Mouse (Mus musculus) neural tube, embryonic 12.5 days (tissue): Measurements from ENCODE around the gene Nynrin. TPM values are rescaled to one million over a fixed set of nuclear protein-coding genes. Genes with fewer than 3 reads are reported as not detected.

Experiments used
- ATAC-seq: fragments of 200-750 bp; cut with Nextera tagmentation; 2 replicates; pipeline ENCODE4 v1.8.0; 2017; ENCODE audit warnings: low read depth, mild to moderate bottlenecking, moderate TSS enrichment, moderate library complexity; ENCODE audit not compliant: low FRiP score
- H3K27ac ChIP-seq: fragments of 300-500 bp; sonication (generic); 2 replicates; pipeline ENCODE4 v1.5.1; 2016
- H3K27me3 ChIP-seq: fragments of 300-500 bp; sonication (generic); replicated peaks from 2 replicates; pipeline ENCODE4 v1.6.1; 2016; ENCODE audit warnings: mild to moderate bottlenecking
- H3K36me3 ChIP-seq: fragments of 300-500 bp; sonication (generic); 2 replicates; pipeline ENCODE4 v1.6.1; 2016; ENCODE audit warnings: mild to moderate bottlenecking
- H3K4me1 ChIP-seq: fragments of 300-500 bp; sonication (generic); 2 replicates; pipeline ENCODE4 v1.6.1; 2016
- H3K4me2 ChIP-seq: fragments of 300-500 bp; sonication (generic); replicated peaks from 2 replicates; pipeline ENCODE4 v1.6.1; 2016; ENCODE audit warnings: mild to moderate bottlenecking
- H3K4me3 ChIP-seq: fragments of 300-500 bp; sonication (generic); 2 replicates; pipeline ENCODE4 v1.5.1; 2016
- H3K9ac ChIP-seq: fragments of 300-500 bp; sonication (generic); 2 replicates; pipeline ENCODE4 v1.6.1; 2016; ENCODE audit warnings: mild to moderate bottlenecking
- H3K9me3 ChIP-seq: fragments of 300-500 bp; sonication (generic); 2 replicates; pipeline ENCODE4 v1.6.1; 2016; ENCODE audit warnings: mild to moderate bottlenecking
- WGBS: fragments of 180-500 bp; shearing (Covaris S2); methylation state at CpG from one replicate; pipeline ENCODE4 v1.1.7; 2016; 5-methylcytosine and 5-hydroxymethylcytosine counted together
- polyA plus RNA-seq: library from polyadenylated mRNA; unstranded; fragments of >200 nt; fragmentation: Nextera tagmentation; extraction: Ambion mirVana; gene quantifications from 2 replicates; pipeline ENCODE4 v1.2.1, GENCODE M21; 2016

The Nynrin gene
- polyA plus RNA-seq, 1 experiment from 2014 or later: 21.5 TPM

DNA sequence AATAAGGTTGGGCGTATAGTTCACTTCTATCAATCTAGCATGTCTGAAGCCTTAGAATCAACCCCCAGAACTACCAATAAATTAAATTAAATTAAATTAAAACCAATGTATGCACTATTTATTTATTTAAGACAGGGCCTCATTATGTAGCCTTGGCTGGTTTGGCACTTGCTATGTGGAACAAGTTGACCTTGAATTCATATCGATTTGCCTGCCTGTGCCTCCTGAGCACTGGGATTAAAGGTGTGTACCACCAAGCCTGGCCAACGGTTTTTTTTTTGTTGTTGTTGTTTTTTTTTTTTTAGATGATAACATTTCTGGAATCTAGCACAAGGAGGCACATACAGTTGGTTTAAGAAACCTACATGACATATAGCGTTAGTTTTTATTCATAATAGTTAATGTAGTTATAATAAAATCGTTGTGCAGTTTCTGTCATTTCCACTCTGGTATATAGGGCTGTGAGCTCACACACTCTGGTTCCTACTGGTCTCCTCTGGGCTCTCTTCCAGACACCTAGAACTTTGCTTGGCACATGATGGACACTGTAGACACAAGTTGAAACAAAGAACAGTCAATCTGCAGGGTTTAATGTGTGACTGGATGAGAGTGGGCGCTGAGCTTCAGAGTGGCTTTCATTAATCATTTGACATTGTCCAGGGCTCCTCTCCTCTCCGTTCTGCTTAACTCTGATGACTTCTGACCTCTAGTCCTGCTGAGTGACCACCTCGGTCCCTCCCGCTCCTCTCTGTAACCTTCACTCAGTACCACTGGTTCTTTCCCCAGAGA is 8.1 kb upstream of the Nynrin start:
- WGBS: 75% methylated on average over 9 of the region's 9 CpGs
- no peak overlapping the region for H3K4me2 ChIP-seq

DNA sequence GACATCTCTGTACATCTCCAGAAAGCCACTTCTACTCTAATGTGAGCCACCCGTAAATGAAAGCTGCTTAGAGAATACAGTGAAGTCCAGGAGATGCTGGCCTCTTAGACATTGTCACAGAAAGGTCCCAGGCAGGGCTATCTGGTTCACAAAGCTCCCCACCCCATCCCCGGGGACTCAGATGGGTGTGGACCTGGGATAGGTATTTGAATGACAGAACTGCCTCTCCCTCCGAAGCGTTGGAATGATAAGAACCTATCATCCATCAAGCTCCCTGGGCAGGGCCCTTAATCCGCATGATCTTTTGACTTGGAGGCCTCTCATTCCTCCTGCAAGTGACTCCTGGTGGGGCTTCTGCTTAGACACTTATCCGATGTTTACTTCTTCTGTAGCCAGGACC is 2.9 kb upstream of the Nynrin start:
- no peak overlapping the region for H3K4me3 ChIP-seq
- H3K36me3 ChIP-seq: no peaks in the 10 kb centered on the region
- no peaks in the 10 kb centered on the region for H3K27me3 ChIP-seq
- no peak overlapping the region for H3K4me2 ChIP-seq
- no peak overlapping the region for H3K9ac ChIP-seq
- no peak for ATAC-seq
- H3K9me3 ChIP-seq: no peaks in the 10 kb centered on the region
- H3K27ac ChIP-seq: no peak overlapping the region
- peaks cover 28% of the 10 kb centered on the region for H3K4me1 ChIP-seq
- WGBS: 67% methylated on average over 6 of the region's 6 CpGs

More for the DNA sequence above, 8.1 kb upstream of the Nynrin start:
- Histone ChIP-seq H3K9ac (no peak overlapping the region), H3K9me3 (no peaks in the 10 kb centered on the region), H3K4me1 (no peaks in the 10 kb centered on the region), H3K36me3 (no peaks in the 10 kb centered on the region), H3K27me3 (no peaks in the 10 kb centered on the region), H3K4me3 (no peak overlapping the region), H3K27ac (no peak overlapping the region)
- ATAC-seq: no peak

DNA sequence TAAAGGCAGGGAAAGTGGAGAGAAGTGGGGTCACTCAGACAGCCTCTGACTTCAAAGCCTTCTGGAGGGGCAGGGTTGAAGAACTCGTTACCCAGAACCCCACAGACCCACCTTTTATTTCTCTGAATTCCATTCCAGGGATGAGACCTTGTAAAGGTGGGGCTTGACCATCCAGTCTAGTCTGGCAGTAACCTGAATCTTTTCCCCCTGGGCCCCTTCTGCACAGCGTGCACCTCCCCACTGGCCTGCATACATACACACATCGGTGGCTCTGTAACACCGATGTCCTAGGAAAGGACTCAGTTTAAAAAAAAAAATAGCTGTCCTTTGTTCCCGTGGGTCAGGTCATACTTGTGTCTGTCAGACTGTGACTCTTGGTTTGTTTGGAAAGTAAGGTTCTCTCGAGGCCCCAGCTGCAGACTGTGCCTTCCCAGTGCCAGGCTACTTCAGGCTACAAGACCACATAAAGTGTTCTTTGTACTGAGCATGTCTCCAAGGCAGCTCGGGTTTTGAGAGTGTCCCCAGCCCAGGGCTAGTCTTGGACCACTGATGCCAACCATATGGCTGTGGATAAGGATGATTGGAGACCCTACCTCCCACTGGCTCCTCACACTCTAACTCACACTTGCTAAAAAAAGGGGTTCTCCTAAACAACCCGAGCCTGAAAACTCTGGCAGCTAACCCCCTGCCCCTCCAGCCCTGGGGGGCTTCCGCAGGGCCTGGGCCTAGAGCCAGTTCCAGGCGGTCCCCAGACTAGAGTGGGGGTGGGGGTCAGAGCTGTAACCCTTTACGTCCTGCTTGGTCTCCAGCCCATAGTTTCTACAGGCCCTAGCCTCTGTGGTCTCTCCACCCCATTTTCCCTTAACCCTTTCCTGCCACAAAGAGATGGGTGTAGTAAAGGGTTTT is 911 bp upstream of the Nynrin start:
- 5% methylated on average over 11 of the region's 11 CpGs for WGBS

DNA sequence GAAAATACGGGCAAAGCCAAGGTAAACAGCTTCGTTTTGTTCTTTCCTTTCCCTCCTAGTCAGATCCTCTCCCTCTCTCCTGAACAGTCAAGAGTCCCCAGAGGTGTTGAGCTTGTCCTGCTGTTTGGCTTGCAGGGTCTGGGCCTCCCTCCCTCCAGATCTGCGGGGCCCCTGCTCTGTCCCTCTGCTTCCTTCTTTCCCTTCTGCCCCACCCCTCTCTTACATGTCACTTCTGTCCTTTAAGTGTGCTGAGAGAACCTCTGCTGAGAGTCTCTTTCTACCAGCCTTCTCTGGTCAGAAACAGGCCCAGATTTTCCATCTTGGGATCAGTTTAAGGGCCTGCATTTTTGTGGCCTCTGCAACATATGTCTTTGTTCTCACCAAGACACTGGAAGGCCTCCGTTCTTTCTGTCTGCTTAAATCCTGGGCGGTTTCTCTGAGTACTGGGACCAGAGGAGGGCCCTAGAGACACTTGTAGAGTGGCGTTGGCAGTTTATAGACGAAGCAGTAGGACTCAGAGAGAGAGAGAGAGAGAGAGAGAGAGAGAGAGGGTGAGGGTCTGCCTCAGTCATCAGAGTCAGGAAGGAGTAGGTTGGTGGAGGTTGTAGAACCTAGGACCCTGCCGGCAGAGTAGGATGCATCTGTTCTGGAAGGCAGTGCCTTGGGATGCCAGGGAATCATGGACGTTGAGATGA is 743 bp downstream of the Nynrin start:
- Histone ChIP-seq H3K36me3 (peaks cover 6% of the 10 kb centered on the region), H3K27ac (peak overlapping the region; percentile 66), H3K9ac (peak overlapping the region; percentile 75), H3K27me3 (no peaks in the 10 kb centered on the region), H3K4me3 (peak overlapping the region; percentile 66), H3K9me3 (no peaks in the 10 kb centered on the region), H3K4me1 (peaks cover 42% of the 10 kb centered on the region), H3K4me2 (peak overlapping the region; percentile 87)
- 1% methylated on average over 9 of the region's 9 CpGs for WGBS
- ATAC-seq: 0 out of 2 replicates have a peak, but pooled peaks have one; percentile 19

More for the DNA sequence above, 911 bp upstream of the Nynrin start:
- Histone ChIP-seq H3K4me1 (peaks cover 39% of the 10 kb centered on the region), H3K27me3 (no peaks in the 10 kb centered on the region), H3K27ac (peak overlapping the region; percentile 62), H3K9ac (no peak overlapping the region), H3K4me2 (peak overlapping the region; percentile 87), H3K9me3 (no peaks in the 10 kb centered on the region), H3K36me3 (peaks cover 4% of the 10 kb centered on the region; the same call in 1 of the 2 replicates), H3K4me3 (peak overlapping the region; percentile 66)
- peak; percentile 58 for ATAC-seq

DNA sequence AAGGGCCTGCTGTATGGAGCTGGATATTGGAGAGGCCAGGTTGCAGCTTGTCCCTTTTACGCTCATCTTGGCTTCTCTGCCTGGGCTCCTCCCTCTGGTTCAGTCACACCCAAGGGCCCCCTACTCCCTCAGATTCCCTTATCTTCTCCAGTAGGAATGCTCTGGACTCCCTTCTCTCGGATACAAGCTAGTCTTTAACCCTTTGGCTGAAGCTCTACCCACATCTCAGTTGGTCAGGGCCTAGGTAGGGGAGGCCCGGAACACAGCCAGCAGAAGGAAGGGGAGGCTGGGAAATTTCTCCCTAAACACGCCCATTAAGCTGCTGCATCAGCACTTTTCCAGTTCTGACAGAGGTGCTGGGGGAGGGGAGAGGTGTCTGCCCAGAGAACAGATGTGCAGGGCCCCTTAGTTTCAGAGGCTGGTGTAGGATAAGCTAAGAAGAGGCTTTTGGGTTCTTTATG is 1.3 kb downstream of the Nynrin start:
- no peaks in the 10 kb centered on the region for H3K27me3 ChIP-seq
- H3K27ac ChIP-seq: no peak overlapping the region
- H3K4me3 ChIP-seq: peak overlapping the region; percentile 66
- peak; percentile 17; the same call in 1 of the 2 replicates for ATAC-seq
- H3K4me2 ChIP-seq: peak overlapping the region; percentile 87
- peaks cover 42% of the 10 kb centered on the region for H3K4me1 ChIP-seq
- peaks cover 6% of the 10 kb centered on the region for H3K36me3 ChIP-seq
- 6% methylated on average over 4 of the region's 4 CpGs for WGBS
- H3K9ac ChIP-seq: peak overlapping the region; percentile 75
- H3K9me3 ChIP-seq: no peaks in the 10 kb centered on the region

DNA sequence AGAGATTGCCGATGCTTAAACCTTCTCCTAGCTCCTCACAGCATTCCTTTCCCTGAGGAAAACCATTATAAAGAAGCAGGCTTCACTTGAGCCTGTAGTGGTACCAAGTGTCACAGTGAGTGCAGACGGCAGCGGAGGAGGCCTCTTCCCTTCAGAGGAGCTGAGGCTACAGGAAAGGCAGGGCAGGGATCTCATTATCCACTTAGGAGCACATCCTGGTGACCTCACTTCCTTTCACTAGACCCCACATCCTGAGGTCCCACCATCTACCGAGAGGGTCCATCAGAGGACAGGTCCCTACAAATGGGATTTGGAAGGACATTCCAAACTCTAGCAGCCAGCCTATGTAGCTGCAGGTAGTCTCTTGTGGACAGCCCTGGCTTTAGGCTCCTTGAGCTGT is 3.8 kb downstream of the Nynrin start:
- WGBS: 82% methylated on average over 4 of the region's 4 CpGs
- ATAC-seq: no peak

DNA sequence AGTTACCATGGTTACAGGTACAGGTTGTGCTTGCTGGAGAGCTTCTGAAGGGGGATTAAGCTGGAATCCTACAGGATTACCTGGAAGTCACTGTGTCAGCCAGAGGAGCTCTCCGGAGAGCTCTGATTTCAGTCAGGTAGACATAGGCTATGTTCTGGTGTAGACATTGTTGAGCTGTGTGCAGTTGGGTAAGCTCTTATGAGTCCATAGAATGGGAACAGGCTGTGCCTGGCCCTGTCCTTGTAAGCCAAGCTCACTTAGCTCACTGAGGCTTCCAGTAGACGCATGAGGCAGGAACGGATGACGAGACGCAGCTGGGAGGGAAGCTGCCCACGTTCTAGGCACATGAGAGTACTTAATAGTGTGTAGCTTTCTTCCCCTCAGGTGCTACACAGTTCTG is 8.4 kb downstream of the Nynrin start:
- WGBS: 88% methylated on average over 6 of the region's 6 CpGs
- Histone ChIP-seq H3K9me3 (no peaks in the 10 kb centered on the region), H3K4me1 (peaks cover 7% of the 10 kb centered on the region; the same call in 1 of the 2 replicates), H3K27ac (no peak overlapping the region), H3K9ac (no peak overlapping the region), H3K4me2 (no peak overlapping the region), H3K27me3 (no peaks in the 10 kb centered on the region), H3K4me3 (no peak overlapping the region), H3K36me3 (peaks cover 36% of the 10 kb centered on the region)
- no peak for ATAC-seq

More for the DNA sequence above, 3.8 kb downstream of the Nynrin start:
- Histone ChIP-seq H3K4me2 (peak overlapping the region; percentile 18), H3K9ac (no peak overlapping the region), H3K27me3 (no peaks in the 10 kb centered on the region), H3K4me3 (no peak overlapping the region), H3K27ac (no peak overlapping the region), H3K9me3 (no peaks in the 10 kb centered on the region), H3K36me3 (peaks cover 6% of the 10 kb centered on the region), H3K4me1 (peaks cover 42% of the 10 kb centered on the region)

DNA sequence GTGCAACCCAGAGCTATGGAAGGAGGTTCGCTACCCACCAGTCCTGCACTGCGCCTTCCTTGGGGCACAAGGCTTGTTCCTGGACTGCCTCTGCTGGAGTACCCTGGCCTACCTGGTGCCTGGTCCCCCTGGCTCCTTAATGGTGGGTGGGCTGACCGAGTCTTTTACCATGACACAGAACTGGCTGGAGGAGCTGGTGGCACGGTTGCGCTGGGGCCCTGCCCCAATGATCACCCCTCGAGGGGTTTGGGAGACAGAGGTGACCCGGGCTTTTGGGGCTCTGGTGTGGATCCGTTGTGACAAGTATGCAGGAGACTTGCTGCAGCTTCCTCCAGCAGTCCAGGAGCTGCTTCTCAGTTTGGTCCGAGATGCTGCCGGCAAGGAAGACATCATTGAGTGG is 9.2 kb downstream of the Nynrin start:
- ATAC-seq: no peak
- Histone ChIP-seq H3K9me3 (no peaks in the 10 kb centered on the region), H3K4me1 (peaks cover 7% of the 10 kb centered on the region; the same call in 1 of the 2 replicates), H3K9ac (no peak overlapping the region), H3K4me2 (no peak overlapping the region), H3K27ac (no peak overlapping the region), H3K27me3 (no peaks in the 10 kb centered on the region), H3K36me3 (peaks cover 36% of the 10 kb centered on the region), H3K4me3 (no peak overlapping the region)
- WGBS: 95% methylated on average over 10 of the region's 10 CpGs

DNA sequence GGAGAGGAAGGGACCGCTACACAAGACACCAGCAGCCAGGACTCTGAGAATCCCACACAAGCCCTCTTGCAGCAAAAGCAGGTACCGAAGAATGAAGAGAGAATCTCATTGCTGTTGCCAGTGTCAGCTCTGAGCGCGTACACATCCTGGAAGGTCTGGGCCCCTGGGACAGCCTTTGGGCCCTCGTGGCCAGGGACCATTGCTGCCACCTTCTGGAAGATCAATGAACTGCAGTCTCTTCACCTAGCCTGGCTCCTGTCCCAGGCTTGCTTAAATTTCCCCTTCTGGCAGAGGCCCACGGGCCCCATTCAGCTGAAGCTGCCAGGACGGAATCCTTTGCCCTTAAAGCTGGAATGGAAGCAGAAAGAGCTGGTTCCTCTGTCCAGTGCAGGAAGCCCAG is 10.0 kb downstream of the Nynrin start:
- Histone ChIP-seq H3K4me3 (no peak overlapping the region), H3K9me3 (no peaks in the 10 kb centered on the region), H3K4me2 (no peak overlapping the region), H3K9ac (no peak overlapping the region), H3K27ac (no peak overlapping the region), H3K36me3 (peaks cover 44% of the 10 kb centered on the region), H3K4me1 (peaks cover 7% of the 10 kb centered on the region; the same call in 1 of the 2 replicates), H3K27me3 (no peaks in the 10 kb centered on the region)
- 0 out of 2 replicates have a peak, but pooled peaks have one; percentile 64 for ATAC-seq
- 33% methylated on average over 7 of the region's 7 CpGs for WGBS

DNA sequence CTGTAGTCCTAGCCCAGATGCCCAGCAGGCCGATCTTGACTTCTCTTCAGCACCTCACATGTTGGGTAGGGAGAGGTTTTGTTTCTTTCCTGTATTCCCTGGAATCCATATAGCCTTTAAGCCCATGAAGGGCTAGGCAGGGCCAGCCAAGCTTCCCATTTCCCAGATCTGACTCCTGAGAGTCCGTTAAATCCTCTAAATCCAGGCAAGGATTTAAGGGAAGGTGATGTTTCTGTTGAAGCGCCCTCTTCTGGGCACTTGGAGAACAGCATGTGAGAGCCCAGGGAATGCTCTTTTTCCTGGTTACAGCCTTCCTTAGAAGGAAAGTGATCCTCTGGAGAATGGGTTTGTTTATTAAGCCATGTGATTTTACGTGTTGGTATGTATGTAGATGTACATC is 13.2 kb downstream of the Nynrin start:
- Histone ChIP-seq H3K4me3 (no peak overlapping the region), H3K36me3 (peaks cover 73% of the 10 kb centered on the region), H3K9me3 (no peaks in the 10 kb centered on the region), H3K9ac (no peak overlapping the region), H3K27ac (no peak overlapping the region), H3K4me1 (no peaks in the 10 kb centered on the region), H3K27me3 (no peaks in the 10 kb centered on the region), H3K4me2 (no peak overlapping the region)
- ATAC-seq: no peak
- WGBS: 41% methylated on average over 4 of the region's 4 CpGs

DNA sequence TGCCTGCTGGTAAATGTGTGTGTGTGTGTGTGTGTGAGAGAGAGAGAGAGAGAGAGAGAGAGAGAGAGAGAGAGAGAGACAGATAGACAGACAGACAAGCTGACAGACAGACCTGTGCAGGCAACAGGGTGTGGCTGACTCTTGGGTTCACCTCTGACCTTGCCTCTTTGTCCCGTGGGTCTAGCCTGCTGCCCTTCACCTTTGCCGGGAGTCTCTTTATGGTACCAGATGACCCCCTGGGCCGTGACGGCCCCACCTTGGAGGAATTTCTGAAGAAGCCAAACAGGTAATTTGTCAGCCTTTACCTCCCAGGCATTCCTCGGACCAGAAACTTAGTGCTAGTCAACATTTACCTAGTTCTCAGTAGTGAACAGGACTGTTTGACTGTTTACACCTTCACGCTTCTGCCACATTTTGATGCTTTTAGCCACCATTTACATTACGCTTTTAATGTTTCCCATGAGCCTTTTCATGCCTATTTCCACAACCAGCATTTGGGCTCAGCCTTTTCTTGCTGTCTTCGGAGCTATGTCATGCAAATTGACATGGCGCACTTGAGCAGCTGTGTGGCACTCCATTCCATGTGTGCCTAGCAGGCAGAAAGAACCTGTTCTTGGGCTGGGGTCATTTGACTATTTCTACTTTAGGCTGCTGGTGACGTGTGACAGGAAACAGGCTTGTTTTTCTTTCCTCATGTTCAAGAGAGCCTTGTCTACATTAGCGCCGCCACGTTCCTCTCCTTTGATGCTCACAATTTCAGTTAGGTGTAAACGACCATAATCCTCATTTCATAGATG is 14.6 kb downstream of the Nynrin start:
- H3K27me3 ChIP-seq: no peaks in the 10 kb centered on the region
- no peak overlapping the region for H3K4me2 ChIP-seq
- peaks cover 8% of the 10 kb centered on the region; the same call in 1 of the 2 replicates for H3K4me1 ChIP-seq
- WGBS: 87% methylated on average over 14 of the region's 14 CpGs
- H3K36me3 ChIP-seq: peaks cover 81% of the 10 kb centered on the region
- H3K27ac ChIP-seq: no peak overlapping the region
- ATAC-seq: no peak
- no peak overlapping the region for H3K9ac ChIP-seq
- no peak overlapping the region for H3K4me3 ChIP-seq
- no peaks in the 10 kb centered on the region for H3K9me3 ChIP-seq
